Mouse (Mus musculus) small intestine, adult 2 months (tissue): ENCODE data around the gene Degs2. TPM values are rescaled to one million over a fixed set of nuclear protein-coding genes. Genes with fewer than 3 reads are reported as not detected.

ENCODE experiments used
- H3K27ac ChIP-seq: fragments of 200-500 bp; 2 replicates; pipeline ENCODE4 v1.5.1; 2012; ENCODE audit warnings: low read depth, low read length, control low read depth, inconsistent platforms; ENCODE audit not compliant: insufficient read depth
- H3K27me3 ChIP-seq: fragments of 200-500 bp; 2 replicates; pipeline ENCODE4 v1.6.1; 2012; ENCODE audit warnings: mild to moderate bottlenecking, moderate library complexity, low read length, inconsistent platforms; ENCODE audit not compliant: control insufficient read depth, insufficient read depth
- H3K36me3 ChIP-seq: fragments of 200-500 bp; 2 replicates; pipeline ENCODE4 v1.6.1; 2012; ENCODE audit warnings: mild to moderate bottlenecking, low read length, control low read depth, inconsistent platforms; ENCODE audit not compliant: control insufficient read depth, insufficient read depth
- H3K4me1 ChIP-seq: fragments of 200-500 bp; 2 replicates; pipeline ENCODE4 v1.6.1; 2012; ENCODE audit warnings: low read length, inconsistent platforms, mixed read lengths; ENCODE audit not compliant: control insufficient read depth, insufficient read depth, insufficient read length
- H3K4me3 ChIP-seq: fragments of 200-500 bp; 2 replicates; pipeline ENCODE4 v1.5.1; 2012; ENCODE audit warnings: low read depth, mild to moderate bottlenecking, control low read depth, inconsistent platforms, low read length, moderate library complexity
- CTCF ChIP-seq: fragments of 200-500 bp; IDR thresholded peaks from 2 replicates; pipeline ENCODE4 v1.5.1; 2012; ENCODE audit warnings: low read depth, mild to moderate bottlenecking, control low read depth, inconsistent platforms, low read length, moderate library complexity, mixed read lengths; ENCODE audit not compliant: insufficient replicate concordance, insufficient read length; ENCODE audit errors: extremely low read depth
- POLR2A ChIP-seq: fragments of 200-500 bp; IDR thresholded peaks from 2 replicates; pipeline ENCODE4 v1.6.1; 2012; ENCODE audit warnings: low read depth, mild to moderate bottlenecking, control low read depth, inconsistent platforms, low read length, moderate library complexity
- WGBS: fragments of 180-500 bp; shearing (Covaris S2); methylation state at CpG from one replicate; pipeline ENCODE4 v1.1.7; 2018; 5-methylcytosine and 5-hydroxymethylcytosine counted together
- polyA plus RNA-seq: library from polyadenylated mRNA; depleted of rRNA; stranded (reverse); fragments of >200 nt; gene quantifications from 2 replicates; pipeline ENCODE4 v1.2.3, GENCODE M21; 2012; rRNA removed

Gene Degs2
- polyA plus RNA-seq, 1 experiment, result 406 TPM

GRCm38 (mm10) chr12:108635501-108635900 lies 66.6 kb downstream of the Degs2 start:
- TF ChIP-seq POLR2A, result no peak
- no peak for TF ChIP-seq CTCF
- 84% methylated on average over 4 of the region's 4 CpGs for WGBS
- peak overlapping the region; percentile 74 for H3K27ac ChIP-seq

GRCm38 (mm10) chr12:108634031-108634430 lies 68.1 kb downstream of the Degs2 start:
- H3K4me1 ChIP-seq, result peaks cover 20% of the 10 kb centered on the region
- no peak for TF ChIP-seq POLR2A
- TF ChIP-seq CTCF, result no peak
- no peaks in the 10 kb centered on the region for H3K36me3 ChIP-seq
- H3K27ac ChIP-seq, result peak overlapping the region; percentile 74
- H3K4me3 ChIP-seq, result no peak overlapping the region
- H3K27me3 ChIP-seq, result no peaks in the 10 kb centered on the region
- WGBS, result 84% methylated on average over 1 of the region's 1 CpGs

More at GRCm38 (mm10) chr12:108635501-108635900, 66.6 kb downstream of the Degs2 start:
- Histone ChIP-seq H3K4me1 (peaks cover 21% of the 10 kb centered on the region), H3K27me3 (no peaks in the 10 kb centered on the region), H3K4me3 (peak overlapping the region; percentile 29), H3K36me3 (no peaks in the 10 kb centered on the region)

- Histone ChIP-seq H3K27ac (no peak overlapping the region), H3K36me3 (no peaks in the 10 kb centered on the region), H3K27me3 (no peaks in the 10 kb centered on the region), H3K4me3 (no peak overlapping the region), H3K4me1 (peaks cover 20% of the 10 kb centered on the region)
- TF ChIP-seq CTCF (no peak), POLR2A (no peak)
These were observed 69.6 kb downstream of the Degs2 start for GRCm38 (mm10) chr12:108632501-108632900.

- WGBS, result 30% methylated on average over 6 of the region's 6 CpGs
- H3K36me3 ChIP-seq, result no peaks in the 10 kb centered on the region
- TF ChIP-seq CTCF, result no peak
- peaks cover 20% of the 10 kb centered on the region for H3K4me1 ChIP-seq
- no peak overlapping the region for H3K4me3 ChIP-seq
- no peaks in the 10 kb centered on the region for H3K27me3 ChIP-seq
- peak overlapping the region; percentile 72 for H3K27ac ChIP-seq
These were observed 71.1 kb downstream of the Degs2 start for GRCm38 (mm10) chr12:108630741-108631688.

- peaks cover 18% of the 10 kb centered on the region for H3K4me1 ChIP-seq
- TF ChIP-seq CTCF (no peak), POLR2A (no peak)
- H3K4me3 ChIP-seq, result no peak overlapping the region
- H3K27me3 ChIP-seq, result no peaks in the 10 kb centered on the region
- WGBS, result 83% methylated on average over 1 of the region's 1 CpGs
- no peak overlapping the region for H3K27ac ChIP-seq
- H3K36me3 ChIP-seq, result no peaks in the 10 kb centered on the region
These were observed 72.6 kb downstream of the Degs2 start for GRCm38 (mm10) chr12:108629556-108629955.

Other genes starting within 250 kb of the Degs2 start
- 12.2 and 22.7 TPM in 2 replicates for gene Evl, start 147.6 kb downstream of the Degs2 start, polyA plus RNA-seq
- gene Yy1, start 90.7 kb upstream of the Degs2 start, polyA plus RNA-seq, result 10.5 and 22.4 TPM in 2 replicates
- gene Slc25a29, start 133.6 kb upstream of the Degs2 start, polyA plus RNA-seq, result 4.0 and 4.9 TPM in 2 replicates
- gene Slc25a47, start 133.7 kb upstream of the Degs2 start, polyA plus RNA-seq, result 6.4 and 7.9 TPM in 2 replicates
- 2.3 and 8.8 TPM in 2 replicates for gene Wdr25, start 191.3 kb upstream of the Degs2 start, polyA plus RNA-seq
- 49.6 and 65.7 TPM in 2 replicates for gene Wars, start 191.9 kb upstream of the Degs2 start, polyA plus RNA-seq